Mouse (Mus musculus): ENCODE measurements around the gene Gal3st2c.
"Not testable (repeated sequence)": the region's sequence is repeated elsewhere in the genome, so short reads cannot be mapped to it uniquely, and the experiment has no call there.

Gal3st2c gene

DNA sequence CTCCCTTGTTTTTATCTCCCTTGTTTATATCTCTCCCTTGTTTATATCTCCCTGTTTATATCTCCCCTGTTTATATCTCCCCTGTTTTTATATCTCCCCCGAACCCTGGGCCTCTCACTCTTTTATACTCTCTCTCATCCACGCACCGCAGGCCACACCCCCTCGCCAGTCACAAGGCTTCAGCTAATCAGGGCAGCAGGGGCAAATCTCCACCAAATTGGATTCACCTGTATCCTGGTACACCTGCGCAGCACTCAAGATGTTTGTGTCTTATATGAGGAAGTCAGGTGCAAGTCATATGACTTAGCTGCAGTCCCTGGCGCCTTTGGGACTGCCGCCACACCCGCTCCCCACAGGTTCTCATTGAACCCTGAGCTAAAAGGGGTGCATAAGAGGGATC lies at the start of gene Gal3st2c:
Gene Gal3st2c, plus strand, starts transcription at position 301 of the 400 bp plus-strand sequence.
- not testable (repeated sequence) for DNase-seq (ENCODE audit: low spot score in 2 of 2)

DNA sequence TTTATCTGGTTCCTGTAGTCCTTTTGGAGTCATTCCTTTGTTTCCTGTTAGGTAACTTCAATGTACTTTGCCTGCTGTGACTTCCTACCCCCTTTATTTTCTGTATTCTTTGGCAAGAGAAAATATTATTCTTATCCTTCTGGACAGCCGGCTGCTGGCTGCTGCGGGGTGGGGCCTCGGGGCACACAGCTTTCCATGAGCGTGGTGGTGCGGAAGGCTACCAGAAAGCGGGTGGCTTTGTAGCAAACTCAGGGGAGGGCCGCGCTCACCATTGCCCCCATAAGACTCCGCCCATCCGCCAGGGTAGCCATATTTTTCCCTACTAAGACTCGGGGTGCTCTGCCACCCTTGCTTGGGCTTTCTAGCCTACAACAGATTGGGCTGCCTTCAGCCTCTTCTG lies 41.2 kb upstream of the Gal3st2c start:
- not testable (repeated sequence) for DNase-seq (ENCODE audit: low spot score in 2 of 2)

DNA sequence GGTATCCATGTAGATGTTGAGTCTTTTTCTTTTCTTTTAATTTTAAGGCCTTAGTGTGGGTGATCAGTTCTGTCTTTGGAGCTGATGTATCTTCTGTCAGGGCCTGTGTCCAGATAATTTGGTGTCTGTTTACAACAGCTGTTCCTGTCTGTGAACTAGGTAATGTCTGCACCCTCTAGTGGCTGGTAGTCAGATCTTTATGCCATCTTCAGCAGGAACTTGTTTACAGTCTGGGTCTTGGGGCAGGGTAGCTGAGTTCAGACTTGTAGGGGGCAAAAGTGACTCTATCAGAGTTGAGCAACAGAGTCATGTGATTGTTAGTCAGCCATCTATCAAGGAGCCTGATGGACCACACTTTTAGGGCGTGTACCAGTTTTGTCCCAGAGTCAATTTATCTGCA lies 23.8 kb upstream of the Gal3st2c start:
- DNase-seq (ENCODE audit: low spot score in 2 of 2), result not testable (repeated sequence)

- not testable (repeated sequence) for DNase-seq (ENCODE audit: low spot score in 2 of 2)
Measured at GRCm38 (mm10) chr1:93970380-93970779, 19.9 kb upstream of the Gal3st2c start.

DNA sequence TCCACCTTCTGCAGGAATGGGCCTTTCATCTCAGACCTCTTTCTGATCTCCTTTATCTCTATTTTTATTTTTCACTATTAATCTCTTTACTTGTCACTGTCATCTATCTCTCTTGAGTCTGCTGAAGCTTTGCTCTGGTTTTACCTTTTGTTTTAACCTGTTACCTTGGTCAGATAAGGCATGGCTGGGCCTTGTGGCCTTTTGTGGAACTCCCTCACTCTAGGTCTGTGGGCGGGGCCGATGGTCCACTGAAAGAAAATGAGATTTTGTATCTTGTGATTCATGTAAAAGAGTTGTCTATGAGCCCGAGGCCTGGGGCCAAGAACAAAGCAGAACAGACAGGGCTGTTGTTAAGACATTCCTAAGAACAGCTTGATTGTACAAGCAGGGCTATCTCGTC lies 19.5 kb upstream of the Gal3st2c start:
- not testable (repeated sequence) for DNase-seq (ENCODE audit: low spot score in 2 of 2)

DNA sequence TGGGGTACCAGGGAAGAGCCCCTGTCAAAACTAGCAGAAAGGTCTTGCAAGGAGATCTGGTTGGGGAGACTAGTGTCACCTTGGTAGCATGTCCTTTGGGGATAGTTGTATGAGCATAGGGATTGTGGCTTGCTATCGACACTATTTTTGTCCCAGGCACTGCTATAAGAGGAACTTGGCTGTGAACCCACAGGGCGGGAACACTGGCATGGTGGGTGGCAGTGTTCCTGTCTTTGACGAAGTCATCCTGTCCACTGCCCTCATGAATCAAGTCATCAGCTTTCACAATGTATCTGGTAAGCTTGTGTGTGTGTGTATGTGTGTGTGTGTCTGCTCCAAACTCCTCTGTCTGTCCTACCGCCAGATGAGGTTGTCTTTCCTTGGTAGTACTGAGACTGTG lies 14.5 kb upstream of the Gal3st2c start:
- not testable (repeated sequence) for DNase-seq (ENCODE audit: low spot score in 2 of 2)

GRCm38 (mm10) chr1:93978287-93978686 lies 12.0 kb upstream of the Gal3st2c start:
- not testable (repeated sequence) for DNase-seq (ENCODE audit: low spot score in 2 of 2)

GRCm38 (mm10) chr1:93980932-93981331 lies 9.4 kb upstream of the Gal3st2c start:
- DNase-seq (ENCODE audit: low spot score in 2 of 2), result not testable (repeated sequence)

DNA sequence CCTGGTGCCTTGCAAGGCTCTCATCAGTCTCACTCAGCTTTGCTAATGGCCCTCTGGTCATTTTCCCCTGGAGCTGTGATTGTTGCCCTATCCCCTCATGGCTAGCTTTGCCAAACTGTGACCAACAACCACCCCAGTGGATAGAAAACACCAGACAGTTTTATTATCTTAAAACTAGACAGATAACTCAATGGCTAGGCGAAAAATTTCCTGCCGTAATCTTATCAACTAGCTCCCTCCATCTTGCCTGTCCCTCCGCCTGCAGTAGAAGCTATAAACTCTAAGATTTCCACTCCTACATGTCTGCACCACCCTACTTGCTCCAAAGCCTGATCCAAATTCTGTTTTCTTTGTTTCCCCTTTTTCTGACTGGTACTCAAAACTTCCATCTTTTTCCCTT lies 4.1 kb upstream of the Gal3st2c start:
- DNase-seq (ENCODE audit: low spot score in 2 of 2), result no peak

DNA sequence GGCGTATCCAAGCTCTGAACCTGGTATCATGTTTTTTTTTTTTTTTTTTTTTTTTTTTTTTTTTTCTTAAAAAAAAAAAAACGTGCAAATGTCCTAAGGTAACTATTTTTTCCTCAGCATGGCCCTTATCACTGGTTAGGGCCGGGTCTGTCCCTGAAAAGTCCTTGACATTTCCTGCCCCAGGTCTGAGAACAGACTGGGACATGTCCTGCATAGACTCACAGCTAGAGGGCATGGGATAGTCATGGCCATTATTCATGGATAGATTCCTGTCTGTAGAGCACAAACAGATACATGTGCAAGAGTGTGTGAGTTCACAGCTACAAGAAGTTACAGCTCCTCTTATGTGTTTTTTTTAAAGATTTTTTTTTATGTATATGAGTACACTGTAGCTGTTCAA lies 1.5 kb upstream of the Gal3st2c start:
- DNase-seq (ENCODE audit: low spot score in 2 of 2), result no peak

- peak in 1 of 2 experiments; percentile 18 for DNase-seq (ENCODE audit: low spot score in 2 of 2)
Measured at GRCm38 (mm10) chr1:93991068-93991467, 759 bp downstream of the Gal3st2c start.

- DNase-seq (ENCODE audit: low spot score in 2 of 2), result peak in 1 of 2 experiments; percentile 4
Measured at GRCm38 (mm10) chr1:93991491-93991890, 1.2 kb downstream of the Gal3st2c start.

DNA sequence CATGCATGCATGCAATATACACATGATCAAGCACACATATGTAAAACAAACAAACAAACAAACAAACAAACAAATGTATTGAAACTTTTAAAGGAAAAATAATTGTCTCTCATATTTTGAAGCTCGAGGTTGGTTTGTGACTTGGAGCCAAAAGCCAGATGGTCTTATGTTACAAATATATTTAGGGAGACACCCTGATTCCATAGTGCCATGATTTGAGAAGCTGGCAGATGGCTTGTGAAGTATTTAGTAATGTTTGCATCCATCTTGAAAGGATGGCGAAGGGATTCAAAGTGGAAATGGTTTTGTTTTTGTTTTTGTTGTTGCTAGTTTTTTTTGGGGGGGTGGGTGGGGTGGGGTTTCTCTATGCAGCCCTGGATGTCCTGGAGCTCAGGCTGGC lies 10.7 kb downstream of the Gal3st2c start:
- DNase-seq (ENCODE audit: low spot score in 2 of 2), result no peak

- not testable (repeated sequence) for DNase-seq (ENCODE audit: low spot score in 2 of 2)
Measured at GRCm38 (mm10) chr1:94005954-94006506, 15.7 kb downstream of the Gal3st2c start.

DNA sequence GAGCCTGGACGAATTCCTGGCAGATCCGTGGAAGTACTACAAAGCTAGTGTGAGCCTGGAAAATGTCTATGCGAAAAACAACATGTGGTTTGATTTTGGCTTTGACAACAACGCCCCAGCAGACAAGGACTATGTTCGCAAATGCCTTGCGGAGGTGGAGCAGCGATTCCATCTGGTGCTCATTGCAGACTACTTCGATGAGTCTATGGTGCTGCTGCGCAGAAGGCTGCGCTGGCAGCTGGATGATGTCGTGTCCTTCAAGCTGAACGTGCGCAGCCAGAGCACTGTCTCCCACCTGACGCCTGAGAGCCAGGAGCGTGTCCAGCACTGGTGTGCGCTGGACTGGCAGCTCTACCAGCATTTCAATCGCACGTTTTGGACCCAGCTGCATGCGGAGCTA lies 18.5 kb downstream of the Gal3st2c start:
- DNase-seq (ENCODE audit: low spot score in 2 of 2), result peak; percentile 75 to 87

DNA sequence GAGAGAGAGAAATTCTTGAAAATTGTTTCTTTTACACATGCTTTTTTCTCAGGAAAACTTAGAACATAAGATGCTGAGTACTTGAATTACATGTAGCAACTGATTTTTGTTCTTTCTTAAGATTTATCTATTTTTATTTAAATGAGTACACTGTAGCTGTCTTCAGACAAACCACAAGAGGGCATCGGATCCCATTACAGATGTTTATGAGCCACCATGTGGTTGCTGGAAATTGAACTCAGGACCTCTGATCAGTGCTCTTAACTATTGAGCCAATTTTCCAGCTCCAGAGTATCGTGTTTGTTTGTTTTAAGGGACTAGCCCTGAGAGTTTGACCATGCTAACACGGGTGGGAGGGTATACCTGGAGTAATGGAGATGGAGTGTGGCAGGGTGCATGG lies 21.3 kb downstream of the Gal3st2c start:
- no peak for DNase-seq (ENCODE audit: low spot score in 2 of 2)

GRCm38 (mm10) chr1:94020151-94020550 lies 29.8 kb downstream of the Gal3st2c start, which contains the start of gene Neu4:
Gene Neu4 (plus strand): TSS chr1:94020451.
- DNase-seq (ENCODE audit: low spot score in 2 of 2), result peak; percentile 33 to 47

DNA sequence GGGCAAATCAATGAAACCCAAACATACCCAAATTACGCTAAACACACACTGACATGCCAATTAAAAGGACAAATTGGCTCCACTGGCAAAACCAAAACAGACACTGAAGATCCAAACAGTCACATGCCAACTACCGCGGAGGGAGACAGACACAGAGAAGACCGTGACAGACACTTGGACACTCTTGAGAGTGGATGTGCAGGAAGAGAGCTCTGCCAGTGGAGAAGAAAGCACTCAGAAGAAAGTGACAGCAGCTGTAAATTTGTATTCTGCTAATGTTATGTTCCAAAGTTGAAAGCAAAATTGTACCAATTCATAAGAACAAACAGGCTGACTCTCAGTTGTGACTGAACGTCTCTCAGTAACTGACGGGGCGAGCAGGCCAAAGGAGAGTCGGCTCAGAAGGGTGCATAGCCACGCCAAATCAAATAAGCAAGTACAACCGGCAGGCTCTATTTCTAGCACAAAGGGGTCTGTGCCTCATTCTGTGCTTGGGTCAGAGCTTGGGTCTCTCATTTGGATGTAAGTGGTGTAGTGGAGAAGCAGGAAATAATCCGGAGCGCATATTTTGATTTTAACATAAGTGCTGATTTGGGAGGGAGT lies 37.3 kb downstream of the Gal3st2c start:
- peak; percentile 48 to 54 for DNase-seq (ENCODE audit: low spot score in 2 of 2)

GRCm38 (mm10) chr1:94028741-94029140 lies 38.4 kb downstream of the Gal3st2c start:
- DNase-seq (ENCODE audit: low spot score in 2 of 2), result no peak

DNA sequence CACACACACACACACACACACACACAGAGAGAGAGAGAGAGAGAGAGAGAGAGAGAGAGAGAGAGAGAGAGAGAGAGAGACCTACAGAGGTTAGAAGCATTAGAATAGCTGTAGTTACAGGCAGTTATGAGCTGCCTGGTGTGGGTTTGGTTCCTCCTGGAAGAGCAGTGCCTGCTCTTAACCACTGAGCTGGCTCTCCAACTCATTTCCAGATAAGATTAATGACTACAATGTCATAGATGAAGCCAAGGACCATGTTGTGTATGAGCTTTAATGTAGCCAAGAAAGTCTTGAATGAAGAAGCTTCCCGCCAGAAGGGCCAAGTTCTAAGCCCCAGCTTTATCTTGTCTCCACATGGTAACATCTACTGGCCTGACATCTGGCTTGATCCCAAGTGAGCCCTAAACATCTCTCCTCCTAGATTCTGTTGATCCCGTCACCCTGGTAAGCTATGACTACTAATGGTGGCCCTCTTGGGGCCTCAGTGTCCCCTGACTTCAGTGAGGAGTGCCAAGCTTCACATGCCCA lies 42.8 kb downstream of the Gal3st2c start:
- DNase-seq (ENCODE audit: low spot score in 2 of 2), result no peak

GRCm38 (mm10) chr1:94034984-94035743 lies 44.9 kb downstream of the Gal3st2c start:
- peak; percentile 87 to 90 for DNase-seq (ENCODE audit: low spot score in 2 of 2)

DNA sequence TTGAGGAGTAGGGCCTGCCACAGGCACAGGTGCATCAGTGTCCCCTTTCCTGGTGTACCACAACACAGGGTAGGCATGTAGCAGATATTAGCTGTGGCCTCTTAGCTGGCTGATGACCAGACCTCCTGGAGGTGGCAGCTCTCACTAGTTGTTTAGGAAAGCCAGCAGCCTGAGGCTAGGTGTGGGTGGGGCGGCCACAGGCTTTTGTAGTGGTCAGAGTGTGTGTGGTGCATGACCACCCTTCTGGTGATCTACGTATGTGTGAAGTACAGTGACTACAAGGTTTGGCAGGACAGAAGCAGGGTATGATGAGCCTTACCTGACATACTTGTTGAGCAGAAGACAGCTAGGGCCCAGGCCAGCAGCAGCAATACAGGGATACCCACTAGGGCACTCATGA lies 50.1 kb downstream of the Gal3st2c start:
- no peak for DNase-seq (ENCODE audit: low spot score in 2 of 2)

DNA sequence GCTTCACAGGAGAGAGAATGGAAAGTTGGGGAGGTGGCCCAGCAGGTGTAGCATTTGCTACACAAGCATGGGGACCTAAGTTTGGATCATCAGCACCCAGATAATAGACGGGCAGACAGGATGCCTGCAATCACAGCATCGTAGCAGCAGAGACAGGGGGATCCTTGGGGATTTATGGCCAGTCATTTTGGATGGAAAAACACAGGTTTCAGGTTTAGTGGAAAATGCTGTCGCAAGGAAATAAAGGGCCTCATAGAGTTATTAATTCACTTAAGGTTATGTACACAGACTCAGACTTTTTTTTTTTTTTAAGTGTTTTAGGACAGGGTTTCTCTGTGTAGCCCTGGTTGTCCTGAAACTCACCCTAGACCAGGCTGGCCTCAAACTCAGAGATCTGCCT lies 55.2 kb downstream of the Gal3st2c start:
- DNase-seq (ENCODE audit: low spot score in 2 of 2), result no peak
